Mouse (Mus musculus) urinary bladder, postnatal 25 days (tissue): Measurements from ENCODE around the gene Igf1r.

Source experiments
- DNase-seq: peaks from one replicate; pipeline ENCODE4 v3.0.0; 2022; ENCODE audit warnings: low spot score

The Igf1r gene

DNA sequence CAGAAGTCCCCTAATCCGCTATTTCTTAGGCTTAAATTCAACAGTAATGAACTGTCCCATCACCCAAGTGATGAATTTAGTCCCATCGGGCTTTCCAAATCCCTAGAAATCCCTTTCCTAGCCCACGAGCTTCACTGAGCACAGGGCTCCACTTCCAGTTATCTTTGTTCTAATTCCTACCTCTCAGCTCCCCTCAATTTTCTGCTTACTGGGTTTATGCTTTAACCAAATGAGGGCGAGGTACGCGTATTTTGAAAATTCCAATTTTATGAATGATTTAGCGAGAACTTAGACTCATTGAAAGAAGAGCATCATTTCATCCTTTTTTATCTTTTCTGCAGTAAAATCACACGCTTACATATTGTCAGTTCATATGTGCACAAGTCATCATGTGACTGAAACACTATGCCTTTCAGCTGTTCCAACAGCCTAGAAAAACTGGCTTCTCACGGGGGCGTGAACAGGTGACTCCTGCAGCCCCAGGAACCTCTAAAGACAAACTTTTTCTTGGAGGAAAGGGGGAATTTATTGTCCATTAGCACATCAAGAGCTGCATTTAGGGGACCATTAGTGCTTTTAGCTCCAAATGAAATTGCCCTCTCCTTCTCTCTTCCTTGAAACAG lies 100.5 kb downstream of the Igf1r start:
- DNase-seq: no peak

DNA sequence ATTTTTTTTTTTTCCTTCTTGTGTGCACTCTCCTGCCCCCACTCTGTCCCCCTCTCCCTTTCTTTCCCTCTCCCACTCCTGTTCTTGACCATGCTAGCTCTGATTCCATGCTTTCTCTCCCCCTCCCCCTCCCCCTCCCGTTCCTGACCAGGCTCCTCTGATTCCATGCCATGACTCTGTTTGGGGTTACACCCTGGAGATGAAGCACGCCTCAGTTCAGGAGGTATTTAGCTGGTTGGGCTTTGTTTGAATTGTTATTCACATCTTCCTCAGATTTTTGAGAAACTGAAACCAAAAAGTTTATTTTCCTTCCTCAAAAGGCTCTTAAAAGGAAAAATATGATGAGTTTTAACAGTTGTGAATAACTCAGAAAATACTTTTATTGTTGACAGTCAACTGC lies 101.9 kb downstream of the Igf1r start:
- no peak for DNase-seq

DNA sequence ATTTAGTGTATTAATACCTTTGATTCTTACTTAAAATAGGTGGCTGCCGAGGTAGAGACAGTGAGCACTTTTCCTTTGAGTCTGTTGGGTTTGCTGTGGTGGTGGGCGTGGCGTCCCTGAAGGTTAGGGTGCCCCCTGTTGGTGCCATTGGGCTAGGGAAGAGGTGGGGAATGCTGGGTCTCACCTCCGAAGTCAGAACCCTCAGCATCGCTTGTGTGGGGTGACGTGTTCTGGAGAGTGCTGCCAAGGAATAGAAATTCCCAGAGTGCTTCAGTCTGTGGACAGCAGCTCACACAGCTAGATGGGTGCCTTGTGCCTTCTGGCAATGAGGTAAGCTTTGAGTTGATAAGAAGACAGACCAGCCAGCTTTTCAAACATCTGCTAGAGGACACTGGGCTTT lies 102.3 kb downstream of the Igf1r start:
- DNase-seq: no peak

DNA sequence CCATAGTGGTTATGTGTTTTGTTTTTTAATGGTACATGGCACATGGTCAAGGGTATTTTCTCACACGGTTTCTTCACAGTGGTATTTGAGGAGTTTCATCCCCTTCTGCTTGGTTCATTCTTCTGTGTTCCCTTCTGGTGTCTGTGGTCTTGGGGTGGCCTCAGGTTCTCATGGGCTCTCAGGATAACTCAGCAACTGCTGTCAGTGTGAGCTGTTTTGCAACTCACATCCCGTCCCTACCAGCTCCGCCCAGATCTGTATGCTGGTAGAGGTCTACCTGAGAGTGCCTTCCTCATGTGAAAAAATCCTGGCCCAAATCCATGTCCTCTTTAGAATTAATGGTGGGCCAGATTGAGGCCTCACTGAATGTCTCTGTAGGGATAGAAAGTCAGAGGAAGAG lies 104.4 kb downstream of the Igf1r start:
- DNase-seq: no peak

DNA sequence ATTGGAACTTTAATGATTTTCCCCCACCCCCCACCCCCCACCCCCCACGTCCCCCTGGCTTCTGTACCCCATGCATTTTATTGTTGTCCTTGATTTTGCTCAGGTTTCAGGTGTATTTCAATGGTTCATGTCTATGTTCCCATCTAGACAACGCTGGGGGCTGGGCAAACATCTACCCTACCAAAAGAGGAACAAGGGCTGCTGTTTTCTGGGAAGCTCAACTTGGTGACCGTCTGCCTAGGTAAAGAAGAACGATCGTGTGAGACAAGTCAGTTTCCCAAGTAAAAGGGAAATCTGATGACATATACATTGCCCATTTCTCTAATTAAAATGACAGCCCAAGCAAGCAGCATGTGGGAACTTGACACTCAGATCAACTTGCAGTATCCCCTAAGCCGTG lies 107.1 kb downstream of the Igf1r start:
- no peak for DNase-seq

DNA sequence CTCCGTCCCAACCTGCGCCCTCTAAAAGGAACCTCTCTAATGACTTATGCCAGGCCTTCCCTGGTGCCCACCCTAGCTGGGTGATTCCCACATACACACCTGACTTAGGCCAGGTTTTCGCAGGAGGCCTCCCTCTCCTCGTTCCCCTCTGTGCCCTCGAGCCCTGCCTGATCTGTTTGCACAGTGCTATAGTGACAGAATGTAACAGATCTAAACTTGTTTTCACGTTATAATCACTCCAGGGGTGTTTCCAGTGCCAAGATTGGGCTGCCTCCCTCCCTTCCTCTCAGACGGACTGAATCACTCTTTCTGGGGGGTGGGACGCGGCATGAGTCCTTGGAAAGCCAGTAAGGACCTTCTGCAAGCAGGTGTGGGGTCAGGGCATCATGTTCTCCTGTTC lies 108.8 kb downstream of the Igf1r start:
- no peak for DNase-seq

DNA sequence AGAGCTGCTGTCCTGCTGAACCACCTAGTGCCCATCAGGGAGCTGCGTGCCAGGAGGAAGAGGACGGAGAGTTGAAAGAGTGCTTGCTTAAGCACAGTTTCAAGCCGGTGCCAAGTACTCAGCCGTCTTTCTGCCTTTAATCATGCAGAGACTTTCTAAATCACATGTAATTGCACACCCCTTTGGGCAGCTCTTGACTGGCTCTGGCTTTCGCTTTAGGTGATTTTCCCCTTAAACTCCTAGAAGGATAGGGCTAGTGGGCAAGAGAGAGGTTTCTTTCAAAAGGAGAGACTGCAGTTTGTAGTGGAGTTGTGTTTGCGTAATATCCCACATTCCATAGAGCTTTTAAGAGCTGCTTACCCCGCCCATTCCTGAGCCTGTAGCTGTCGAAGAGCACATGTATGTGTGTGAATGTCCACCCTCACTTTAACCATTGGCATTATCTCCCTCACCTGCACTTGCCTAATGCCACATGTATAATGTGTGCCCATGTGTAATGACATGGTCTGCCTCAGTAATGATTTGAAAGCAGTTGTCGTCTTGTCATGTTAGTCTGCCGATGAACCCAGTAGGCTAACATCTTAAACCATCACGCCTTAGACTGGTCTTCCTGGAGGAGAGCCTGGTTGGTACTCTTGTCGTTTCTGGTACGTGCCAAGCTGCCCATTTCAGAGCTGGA lies 109.7 kb downstream of the Igf1r start:
- DNase-seq: no peak

DNA sequence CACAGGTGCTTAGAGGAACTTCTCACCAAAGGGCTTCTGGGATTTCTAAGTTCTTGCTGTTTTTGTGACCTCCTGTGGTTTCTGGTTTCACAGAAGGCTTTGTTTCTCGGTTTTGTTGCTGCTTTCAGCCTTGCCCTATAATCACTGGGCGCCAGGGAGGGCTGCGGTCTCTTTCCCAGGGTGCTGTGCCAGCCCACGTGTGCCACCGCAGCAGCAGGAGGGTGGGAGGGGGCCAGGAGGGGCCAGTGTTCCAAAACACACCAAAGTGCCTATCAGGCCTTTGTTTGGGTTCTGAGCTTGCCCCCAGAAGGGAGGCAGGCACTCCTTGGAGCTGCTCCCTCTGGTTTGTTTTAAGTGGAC lies 110.2 kb downstream of the Igf1r start:
- DNase-seq: no peak

DNA sequence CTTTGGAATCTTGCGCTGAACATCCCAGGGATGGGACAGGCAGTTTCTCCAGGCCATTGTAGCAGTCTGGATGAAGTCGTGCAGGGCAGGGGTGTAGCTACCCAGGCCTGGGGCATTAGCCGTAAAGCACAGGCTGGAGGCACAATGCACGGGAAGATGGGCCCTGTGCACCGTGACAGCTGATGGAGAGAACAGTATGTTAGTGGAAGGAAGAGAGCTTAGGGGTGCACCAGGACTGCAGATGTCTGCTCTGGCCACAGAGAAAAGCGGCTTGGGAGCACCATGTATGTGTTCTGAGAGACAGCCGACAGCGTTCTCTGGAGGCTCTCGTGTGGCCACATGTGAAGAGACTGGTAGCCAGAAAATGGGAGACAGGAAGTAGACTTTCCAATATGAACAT lies 111.1 kb downstream of the Igf1r start:
- no peak for DNase-seq

DNA sequence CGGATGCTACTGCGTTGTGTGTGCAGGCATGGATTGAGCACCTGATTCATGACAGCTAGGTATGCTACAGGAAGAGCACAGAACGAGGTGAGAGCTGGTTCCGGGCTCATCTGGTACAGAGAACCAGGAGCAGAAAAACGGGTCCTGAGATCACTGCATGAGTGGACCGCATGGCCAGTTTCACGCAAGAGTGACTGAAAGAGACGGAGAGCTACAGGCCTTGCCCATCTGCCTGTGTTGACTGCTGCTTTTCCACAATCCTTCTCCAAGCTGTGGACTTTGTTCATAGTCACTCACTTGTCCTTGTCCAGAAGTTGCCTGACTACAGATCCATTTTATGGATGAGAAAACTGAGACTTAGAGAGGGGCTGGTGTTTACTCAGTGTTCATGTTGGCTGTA lies 111.5 kb downstream of the Igf1r start:
- no peak for DNase-seq

DNA sequence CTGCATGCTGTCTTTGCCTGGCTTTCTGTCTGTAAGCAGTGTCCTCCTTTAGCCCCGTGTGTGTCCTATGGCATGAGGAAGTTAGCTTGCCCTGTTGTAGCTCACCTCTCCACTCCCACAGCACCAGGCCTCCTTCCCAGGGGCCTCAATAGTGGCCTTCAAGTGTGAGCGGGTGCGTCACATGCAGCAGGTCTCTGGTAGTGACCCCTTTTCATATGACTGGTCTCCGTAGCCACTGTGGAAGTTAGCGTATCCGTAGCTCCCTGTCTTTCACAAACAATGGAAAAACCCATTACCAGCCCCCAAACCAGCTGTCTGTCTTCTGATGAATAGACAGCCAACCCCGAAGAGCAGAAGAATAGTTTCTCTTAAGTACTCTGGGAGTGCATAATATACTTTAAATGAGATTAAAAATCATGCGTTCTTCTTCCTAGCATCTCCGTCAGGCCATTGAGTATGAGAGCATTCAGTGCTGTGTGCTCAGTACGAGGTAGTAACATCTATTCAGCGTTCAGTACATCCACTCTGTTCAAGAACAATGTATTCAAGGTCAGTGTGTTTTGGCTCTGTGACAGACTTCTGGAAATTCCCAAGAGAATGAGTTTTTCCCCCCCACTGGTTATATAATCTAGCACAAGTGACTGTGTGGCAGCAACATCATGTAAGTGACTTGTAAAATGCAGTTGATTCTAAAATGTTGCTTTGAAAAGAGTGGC lies 112.2 kb downstream of the Igf1r start:
- DNase-seq: no peak

DNA sequence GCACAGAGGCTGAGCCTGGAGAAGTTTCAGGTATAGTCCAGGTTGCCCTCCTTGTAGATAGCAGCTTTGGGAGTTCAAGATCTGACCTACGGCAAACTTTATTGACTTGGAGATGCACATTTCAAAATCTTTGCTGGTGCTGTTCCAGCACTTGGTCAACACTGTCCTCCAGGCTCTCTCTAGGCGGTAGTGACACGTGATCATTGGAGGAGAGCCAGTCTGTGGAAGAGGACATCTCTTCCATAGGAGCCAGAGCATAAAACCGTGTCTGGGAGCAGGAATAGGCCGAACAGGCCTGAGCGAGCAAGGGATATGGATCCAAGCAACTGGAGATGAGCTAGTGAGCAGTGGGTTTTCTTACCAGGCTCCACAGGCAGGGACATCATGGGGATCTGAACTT lies 113.3 kb downstream of the Igf1r start:
- DNase-seq: no peak

DNA sequence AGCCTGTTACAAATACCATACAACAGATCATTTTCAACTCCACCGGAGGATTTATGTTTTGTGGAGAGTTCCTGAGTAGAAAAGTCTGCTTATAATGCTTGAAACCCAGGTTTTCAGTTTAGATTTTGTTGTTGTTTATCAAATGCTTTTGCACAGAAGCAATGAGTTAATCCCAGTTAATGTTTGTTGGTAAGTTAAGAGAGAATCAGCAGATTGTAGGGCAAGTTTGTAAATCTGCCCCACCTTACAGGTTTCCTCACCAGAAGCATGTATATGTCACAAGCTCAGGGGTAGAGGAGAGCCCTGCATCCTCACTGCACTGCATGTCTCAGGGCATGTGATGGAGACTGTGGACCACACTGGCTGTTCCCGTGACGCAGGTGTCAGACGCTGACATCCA lies 114.7 kb downstream of the Igf1r start:
- no peak for DNase-seq

DNA sequence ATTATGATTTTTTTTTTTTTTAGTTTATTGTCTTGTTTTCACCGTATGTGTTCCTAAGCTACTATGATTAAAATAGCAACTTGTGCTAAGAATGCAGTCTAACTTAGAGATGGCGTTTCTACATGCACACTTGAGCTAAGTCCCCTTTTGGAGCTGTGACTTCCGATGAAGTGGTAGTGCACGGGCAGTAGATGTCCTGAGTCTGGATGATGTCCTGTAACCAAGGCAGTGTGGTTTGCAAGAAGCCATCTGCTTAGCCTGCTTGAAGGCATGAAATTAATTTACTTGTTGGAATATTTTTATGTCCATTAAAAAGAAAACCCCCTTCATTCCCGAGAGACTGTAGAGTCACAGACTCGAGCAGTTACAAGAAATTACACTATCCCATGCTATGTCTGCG lies 116.7 kb downstream of the Igf1r start:
- no peak for DNase-seq

DNA sequence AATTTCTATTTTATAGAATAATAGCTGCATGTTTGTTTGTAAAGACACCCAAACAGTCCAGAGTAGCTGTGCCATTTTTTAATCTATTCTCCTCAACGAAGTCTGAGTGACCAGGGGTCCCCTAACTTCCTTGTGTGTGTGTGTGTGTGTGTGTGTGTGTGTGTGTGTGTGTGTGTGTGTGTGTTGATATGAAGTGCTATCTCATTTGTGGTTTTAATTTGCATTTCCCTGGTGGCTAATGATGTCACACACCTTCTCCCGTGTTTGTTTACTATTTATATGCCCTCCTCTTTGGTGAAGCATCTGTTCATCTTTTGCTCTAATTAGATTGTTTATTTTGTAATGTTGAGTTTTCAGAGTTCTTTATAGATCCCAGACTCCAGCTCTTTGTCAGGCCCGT lies 117.4 kb downstream of the Igf1r start:
- DNase-seq: no peak

DNA sequence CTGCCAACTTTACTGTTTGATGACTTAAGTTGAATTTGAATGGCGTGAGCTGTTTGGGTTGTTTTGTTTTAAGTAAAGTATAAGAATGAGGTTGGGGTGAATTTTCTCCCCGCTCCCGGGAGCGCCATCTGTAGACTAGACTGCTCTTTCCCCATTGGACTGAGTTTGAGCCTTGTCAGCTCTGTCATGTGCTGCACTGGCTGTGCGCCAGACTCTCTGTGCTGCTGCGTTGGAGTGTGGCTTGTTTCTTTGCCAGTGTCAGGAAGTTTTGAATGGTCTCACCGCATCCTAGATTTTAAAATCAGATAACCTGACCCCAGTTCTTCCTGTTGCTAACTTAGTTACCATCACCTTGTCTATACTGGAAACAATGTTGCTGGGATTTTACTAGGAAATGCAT lies 118.0 kb downstream of the Igf1r start:
- DNase-seq: peak; percentile 31

DNA sequence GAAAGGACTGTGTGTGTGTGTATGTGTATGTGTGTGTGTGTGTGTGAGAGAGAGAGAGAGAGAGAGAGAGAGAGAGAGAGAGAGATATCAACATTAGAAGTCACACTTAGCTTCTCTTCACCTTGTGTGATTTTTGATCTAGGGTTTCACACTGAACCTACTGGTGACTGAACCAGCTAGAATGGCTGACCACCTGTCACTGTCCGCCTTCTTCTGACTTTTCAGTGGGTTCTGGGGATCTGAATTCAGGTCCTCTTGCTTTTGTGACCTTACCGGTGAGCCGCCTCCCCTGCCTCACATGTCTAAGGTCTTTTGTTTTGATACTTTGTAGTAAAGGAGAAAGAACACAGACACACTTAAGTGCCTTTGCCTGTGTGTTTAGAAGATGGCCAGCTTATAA lies 118.4 kb downstream of the Igf1r start:
- no peak for DNase-seq

DNA sequence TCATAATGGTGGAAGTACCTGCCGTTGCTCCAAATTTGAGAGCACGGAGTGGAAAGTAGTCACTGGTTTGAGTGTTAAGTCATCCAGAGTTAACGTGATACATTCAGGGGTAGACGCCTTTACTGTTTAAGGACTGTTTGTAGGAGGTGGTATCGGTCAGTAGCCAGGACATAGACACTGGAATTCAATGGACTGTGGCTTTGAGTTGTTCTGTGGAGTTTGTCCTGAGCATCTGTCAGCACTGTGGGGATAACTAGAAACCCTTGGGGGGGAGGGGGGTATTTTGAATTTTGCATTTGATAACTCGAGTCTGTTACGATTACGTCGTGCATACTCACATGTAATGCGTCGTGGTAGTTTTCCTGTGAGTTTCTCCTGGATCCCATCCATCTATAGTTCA lies 119.1 kb downstream of the Igf1r start:
- no peak for DNase-seq

DNA sequence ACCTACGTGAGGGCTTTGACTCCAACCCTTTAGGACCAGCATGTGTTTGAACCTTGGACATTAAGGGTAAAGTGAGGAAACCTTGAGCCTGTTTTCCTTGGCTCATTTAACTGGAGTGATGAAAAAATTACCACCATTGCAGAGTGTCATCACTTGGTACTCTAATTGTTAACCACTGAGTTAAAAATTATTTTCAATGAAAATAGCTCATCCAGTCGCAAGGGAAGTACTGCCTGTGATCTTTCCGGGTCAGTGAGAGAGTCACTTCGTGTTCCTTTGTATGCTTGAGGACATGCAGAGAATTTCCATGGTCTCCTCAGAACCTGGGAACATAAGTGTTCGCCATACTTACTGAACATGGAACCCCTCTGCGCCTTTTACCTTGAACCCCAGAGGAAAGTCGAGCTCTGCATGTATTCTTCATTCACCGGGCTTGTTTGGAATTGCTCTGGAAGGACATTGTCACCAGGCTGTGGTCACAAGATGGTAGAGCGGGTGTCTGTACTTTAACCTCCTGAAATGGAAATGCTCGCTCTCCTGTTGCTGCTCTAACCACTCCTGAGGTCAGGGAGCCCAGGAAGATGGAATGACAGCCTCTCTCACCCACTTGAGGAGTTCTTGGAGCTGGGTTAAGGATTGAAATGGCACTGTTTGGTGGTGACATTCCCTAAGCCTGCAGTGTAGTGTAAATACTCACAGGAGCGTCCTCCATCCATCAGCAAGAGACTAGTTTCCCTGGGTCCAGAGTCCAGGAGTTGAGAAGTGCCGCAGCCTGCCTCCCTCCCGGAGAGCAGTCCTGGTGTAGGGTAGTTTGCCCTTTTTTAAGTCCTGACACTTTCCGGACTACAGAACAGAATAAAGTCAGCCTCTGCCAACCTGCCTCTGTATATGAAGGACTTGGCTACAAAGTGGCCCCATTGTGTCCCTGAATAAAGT lies 120.2 kb downstream of the Igf1r start:
- no peak for DNase-seq

DNA sequence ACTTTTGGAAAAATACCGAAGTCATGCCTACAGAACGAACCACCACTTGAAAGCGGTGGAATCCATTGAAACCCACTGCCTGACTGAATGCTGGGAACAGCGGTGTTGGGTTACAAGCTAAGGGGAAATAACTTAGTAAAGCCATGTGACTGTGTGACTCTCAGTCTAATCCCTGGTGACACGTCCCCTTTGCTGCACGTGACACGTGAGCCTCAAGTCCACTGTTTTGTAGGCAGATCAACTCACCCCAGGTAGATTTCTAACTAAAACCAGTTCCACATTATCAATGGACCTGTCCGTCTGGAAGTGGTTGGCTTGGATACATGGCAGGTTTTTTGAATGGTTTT lies 120.8 kb downstream of the Igf1r start:
- no peak for DNase-seq

DNA sequence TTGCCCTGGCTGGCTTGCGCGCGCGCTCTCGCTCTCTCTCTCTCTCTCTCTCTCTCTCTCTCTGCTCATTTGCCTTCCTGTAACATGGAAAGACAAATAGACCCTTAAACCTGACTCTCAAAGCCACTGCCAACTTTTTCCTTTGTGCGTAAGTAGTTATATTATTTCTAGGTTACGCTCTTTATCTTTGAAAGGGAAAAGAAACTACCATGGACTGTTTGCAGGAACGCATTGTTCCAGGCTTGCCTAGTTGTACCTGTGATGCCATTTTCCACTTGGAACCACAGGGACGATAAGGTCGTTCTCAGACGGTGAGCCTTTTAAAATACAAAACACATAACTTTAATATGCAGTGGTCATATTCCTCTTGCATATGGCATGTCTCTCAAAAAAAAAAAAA lies 122.1 kb downstream of the Igf1r start:
- DNase-seq: no peak

DNA sequence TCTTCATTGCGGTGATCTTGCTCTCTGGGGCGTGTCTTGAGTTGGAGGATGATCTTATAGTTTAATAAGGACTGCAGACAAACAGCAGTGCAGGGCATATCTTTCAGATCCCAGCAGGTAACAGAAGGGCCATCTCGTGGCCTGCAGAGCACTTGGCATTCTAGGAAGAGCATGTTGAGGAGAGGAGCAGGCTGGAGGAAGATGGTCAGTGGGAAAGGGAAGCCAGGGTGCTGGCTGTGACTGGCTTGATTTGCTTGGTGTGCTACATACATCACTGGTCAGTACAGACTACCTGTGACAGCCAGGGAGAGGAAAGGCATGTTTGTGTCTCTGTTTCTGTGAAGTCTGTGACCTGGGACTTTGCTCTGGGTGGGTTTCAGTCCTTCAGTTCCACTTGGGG lies 122.8 kb downstream of the Igf1r start:
- no peak for DNase-seq
